Mouse (Mus musculus): Measurements from ENCODE around the gene Gphn. TPM values are rescaled to one million over a fixed set of nuclear protein-coding genes. Genes with fewer than 3 reads are reported as not detected.

Gphn gene
- polyA plus RNA-seq, 1 experiment from 2014 or later = 5.0 TPM

- no peaks in the 10 kb centered on the region for H3K27me3 ChIP-seq
- 67% methylated on average over 2 of the region's 2 CpGs for WGBS (ENCODE audit: insufficient replicate concordance)
- H3K36me3 ChIP-seq (replicated peaks) = no peaks in the 10 kb centered on the region
- no peak overlapping the region for H3K9ac ChIP-seq
- H3K4me2 ChIP-seq = no peak overlapping the region
- H3K27ac ChIP-seq (replicated peaks) = no peak overlapping the region
- no peak overlapping the region for H3K4me3 ChIP-seq (replicated peaks)
- no peaks in the 10 kb centered on the region for H3K4me1 ChIP-seq (replicated peaks)
- H3K9me3 ChIP-seq (replicated peaks) = no peaks in the 10 kb centered on the region
- no peak for ATAC-seq (ENCODE audit: insufficient read depth)
These were observed 417.5 kb downstream of the Gphn start for GRCm38 (mm10) chr12:78643691-78644090.

- Histone ChIP-seq H3K36me3 (replicated peaks) (no peaks in the 10 kb centered on the region), H3K27me3 (no peaks in the 10 kb centered on the region), H3K4me3 (replicated peaks) (no peak overlapping the region), H3K9me3 (replicated peaks) (no peaks in the 10 kb centered on the region), H3K27ac (replicated peaks) (no peak overlapping the region), H3K4me1 (replicated peaks) (no peaks in the 10 kb centered on the region), H3K4me2 (no peak overlapping the region), H3K9ac (no peak overlapping the region)
- no peak for ATAC-seq (ENCODE audit: insufficient read depth)
- WGBS (ENCODE audit: insufficient replicate concordance) = 78% methylated on average over 1 of the region's 1 CpGs
These were observed 419.1 kb downstream of the Gphn start for GRCm38 (mm10) chr12:78645282-78645681.

GRCm38 (mm10) chr12:78659718-78660304 is 433.6 kb downstream of the Gphn start:
- Histone ChIP-seq H3K27me3 (no peaks in the 10 kb centered on the region), H3K4me1 (replicated peaks) (no peaks in the 10 kb centered on the region), H3K9ac (no peak overlapping the region), H3K27ac (replicated peaks) (no peak overlapping the region), H3K36me3 (replicated peaks) (no peaks in the 10 kb centered on the region), H3K4me2 (no peak overlapping the region), H3K9me3 (replicated peaks) (no peaks in the 10 kb centered on the region), H3K4me3 (replicated peaks) (no peak overlapping the region)
- ATAC-seq (ENCODE audit: insufficient read depth) = peak; percentile 52; the same call in 1 of the 2 replicates
- WGBS (ENCODE audit: insufficient replicate concordance) = 16% methylated on average over 2 of the region's 2 CpGs

- H3K4me1 ChIP-seq (replicated peaks) = no peaks in the 10 kb centered on the region
- H3K9me3 ChIP-seq (replicated peaks) = no peaks in the 10 kb centered on the region
- no peak overlapping the region for H3K4me3 ChIP-seq (replicated peaks)
- no peak overlapping the region for H3K9ac ChIP-seq
- no peaks in the 10 kb centered on the region for H3K27me3 ChIP-seq
- 41% methylated on average over 5 of the region's 5 CpGs for WGBS (ENCODE audit: insufficient replicate concordance)
- no peak overlapping the region for H3K27ac ChIP-seq (replicated peaks)
- no peak overlapping the region for H3K4me2 ChIP-seq
- 0 out of 2 replicates have a peak, but pooled peaks cover 2% of the 10 kb centered on the region for H3K36me3 ChIP-seq (replicated peaks)
- peak; percentile 56 for ATAC-seq (ENCODE audit: insufficient read depth)
These were observed 452.1 kb downstream of the Gphn start for GRCm38 (mm10) chr12:78678101-78678806.

- WGBS (ENCODE audit: insufficient replicate concordance) = 60% methylated on average over 2 of the region's 2 CpGs
- no peak overlapping the region for H3K9ac ChIP-seq
- H3K4me1 ChIP-seq (replicated peaks) = no peaks in the 10 kb centered on the region
- 0 out of 2 replicates have a peak, but pooled peaks cover 2% of the 10 kb centered on the region for H3K36me3 ChIP-seq (replicated peaks)
- no peaks in the 10 kb centered on the region for H3K9me3 ChIP-seq (replicated peaks)
- no peak overlapping the region for H3K27ac ChIP-seq (replicated peaks)
- no peaks in the 10 kb centered on the region for H3K27me3 ChIP-seq
- no peak overlapping the region for H3K4me3 ChIP-seq (replicated peaks)
- no peak overlapping the region for H3K4me2 ChIP-seq
- no peak for ATAC-seq (ENCODE audit: insufficient read depth)
These were observed 452.6 kb downstream of the Gphn start for GRCm38 (mm10) chr12:78678807-78679189.

GRCm38 (mm10) chr12:78681048-78681447 is 454.9 kb downstream of the Gphn start:
- no peak for ATAC-seq (ENCODE audit: insufficient read depth)
- Histone ChIP-seq H3K36me3 (replicated peaks) (no peaks in the 10 kb centered on the region), H3K27ac (replicated peaks) (no peak overlapping the region), H3K4me3 (replicated peaks) (no peak overlapping the region), H3K9me3 (replicated peaks) (no peaks in the 10 kb centered on the region), H3K27me3 (no peaks in the 10 kb centered on the region), H3K4me2 (no peak overlapping the region), H3K9ac (no peak overlapping the region), H3K4me1 (replicated peaks) (no peaks in the 10 kb centered on the region)
- WGBS (ENCODE audit: insufficient replicate concordance) = 67% methylated on average over 2 of the region's 2 CpGs

- H3K4me1 ChIP-seq (replicated peaks) = no peaks in the 10 kb centered on the region
- H3K4me2 ChIP-seq = no peak overlapping the region
- H3K27ac ChIP-seq (replicated peaks) = no peak overlapping the region
- WGBS (ENCODE audit: insufficient replicate concordance) = 65% methylated on average over 4 of the region's 4 CpGs
- ATAC-seq (ENCODE audit: insufficient read depth) = no peak
- H3K9me3 ChIP-seq (replicated peaks) = no peaks in the 10 kb centered on the region
- H3K27me3 ChIP-seq = no peaks in the 10 kb centered on the region
- no peaks in the 10 kb centered on the region for H3K36me3 ChIP-seq (replicated peaks)
- no peak overlapping the region for H3K9ac ChIP-seq
- H3K4me3 ChIP-seq (replicated peaks) = no peak overlapping the region
These were observed 456.1 kb downstream of the Gphn start for GRCm38 (mm10) chr12:78682279-78682678.

GRCm38 (mm10) chr12:78685669-78686215 is 459.6 kb downstream of the Gphn start:
- 31% methylated on average over 1 of the region's 1 CpGs for WGBS (ENCODE audit: insufficient replicate concordance)
- H3K4me1 ChIP-seq (replicated peaks) = no peaks in the 10 kb centered on the region
- no peaks in the 10 kb centered on the region for H3K9me3 ChIP-seq (replicated peaks)
- H3K27me3 ChIP-seq = no peaks in the 10 kb centered on the region
- H3K36me3 ChIP-seq (replicated peaks) = no peaks in the 10 kb centered on the region
- ATAC-seq (ENCODE audit: insufficient read depth) = no peak
- no peak overlapping the region for H3K4me3 ChIP-seq (replicated peaks)
- H3K9ac ChIP-seq = no peak overlapping the region
- H3K27ac ChIP-seq (replicated peaks) = no peak overlapping the region
- no peak overlapping the region for H3K4me2 ChIP-seq

- no peak for ATAC-seq (ENCODE audit: insufficient read depth)
- WGBS (ENCODE audit: insufficient replicate concordance) = 67% methylated on average over 5 of the region's 5 CpGs
- H3K36me3 ChIP-seq (replicated peaks) = no peaks in the 10 kb centered on the region
These were observed 462.7 kb downstream of the Gphn start for GRCm38 (mm10) chr12:78688876-78689275.

GRCm38 (mm10) chr12:78691325-78691724 is 465.1 kb downstream of the Gphn start, which contains the start of gene Fam71d:
Gene Fam71d, plus strand, starts transcription at chr12:78691535.
- 40% methylated on average over 1 of the region's 1 CpGs for WGBS (ENCODE audit: insufficient replicate concordance)
- Histone ChIP-seq H3K4me2 (no peak within 1 kb of the TSS), H3K27me3 (no peaks in the 10 kb centered on the region)

More at GRCm38 (mm10) chr12:78688876-78689275, 462.7 kb downstream of the Gphn start:
- no peak overlapping the region for H3K4me3 ChIP-seq (replicated peaks)
- no peaks in the 10 kb centered on the region for H3K9me3 ChIP-seq (replicated peaks)
- H3K9ac ChIP-seq = no peak overlapping the region
- H3K4me2 ChIP-seq = no peak overlapping the region
- no peaks in the 10 kb centered on the region for H3K27me3 ChIP-seq
- H3K27ac ChIP-seq (replicated peaks) = no peak overlapping the region
- no peaks in the 10 kb centered on the region for H3K4me1 ChIP-seq (replicated peaks)

GRCm38 (mm10) chr12:78693281-78693680 is 467.1 kb downstream of the Gphn start:
- WGBS (ENCODE audit: insufficient replicate concordance) = 51% methylated on average over 2 of the region's 2 CpGs
- Histone ChIP-seq H3K4me3 (replicated peaks) (no peak overlapping the region), H3K36me3 (replicated peaks) (no peaks in the 10 kb centered on the region), H3K9me3 (replicated peaks) (no peaks in the 10 kb centered on the region), H3K27ac (replicated peaks) (no peak overlapping the region), H3K27me3 (no peaks in the 10 kb centered on the region), H3K9ac (no peak overlapping the region), H3K4me1 (replicated peaks) (no peaks in the 10 kb centered on the region), H3K4me2 (no peak overlapping the region)
- ATAC-seq (ENCODE audit: insufficient read depth) = no peak

More at GRCm38 (mm10) chr12:78691325-78691724, 465.1 kb downstream of the Gphn start, which contains the start of gene Fam71d:
- H3K4me1 ChIP-seq (replicated peaks) = no peaks in the 10 kb centered on the region
- no peaks in the 10 kb centered on the region for H3K36me3 ChIP-seq (replicated peaks)
- no peak within 1 kb of the TSS for H3K9ac ChIP-seq
- no peaks in the 10 kb centered on the region for H3K9me3 ChIP-seq (replicated peaks)
- H3K27ac ChIP-seq (replicated peaks) = no peak within 1 kb of the TSS
- H3K4me3 ChIP-seq (replicated peaks) = no peak within 1 kb of the TSS
- no peak for ATAC-seq (ENCODE audit: insufficient read depth)
